Comparison of ENCODE assay signal across 16 mouse cellular contexts in the genomic region with DNA sequence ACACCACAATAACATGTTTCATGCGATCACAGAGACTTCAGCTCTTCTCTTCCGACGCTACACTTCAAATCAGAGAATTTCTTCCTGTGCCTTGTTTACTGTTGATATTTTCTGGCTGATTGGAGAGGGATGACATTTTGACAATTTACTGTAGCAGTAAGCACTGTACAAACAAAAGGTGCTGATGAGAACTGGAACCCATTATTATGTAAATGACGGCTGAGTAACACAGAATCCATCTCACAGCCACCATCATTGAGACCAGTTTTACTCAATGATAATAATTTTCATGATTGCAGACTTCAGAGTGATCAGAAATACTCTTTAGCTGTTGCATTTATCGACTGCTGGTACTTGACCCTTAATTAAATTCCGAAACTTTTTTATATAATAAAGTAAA.
"Had no signal": no experiment of that assay in that cellular context is flagged by ENCODE, and none has a peak within 500 bp of the region (broad histone marks: within the 10 kb centered on the region; RNA-seq: fewer than 3 reads in every experiment).

No protein-coding gene starts in this region.

- H3K4me3 ChIP-seq: limb, embryonic 12.5 days; limb, embryonic 15.5 days; midbrain, embryonic 13.5 days had no signal

- H3K4me2 ChIP-seq: limb, embryonic 12.5 days; limb, embryonic 15.5 days; liver, embryonic 11.5 days; midbrain, embryonic 13.5 days had no signal

- H3K9ac ChIP-seq: limb, embryonic 12.5 days; limb, embryonic 15.5 days; liver, embryonic 14.5 days; liver, postnatal 0 days; lung, embryonic 14.5 days; midbrain, embryonic 13.5 days had no signal

- H3K36me3 ChIP-seq: limb, embryonic 12.5 days; limb, embryonic 15.5 days; midbrain, embryonic 13.5 days had no signal

- H3K9me3 ChIP-seq: limb, embryonic 12.5 days; limb, embryonic 15.5 days; midbrain, embryonic 13.5 days had no signal

- H3K27me3 ChIP-seq: limb, embryonic 12.5 days; limb, embryonic 15.5 days; midbrain, embryonic 13.5 days had no signal

- DNase-seq: kidney, postnatal 14 days; kidney, postnatal 4 days; liver, postnatal 0 days; right cerebral cortex, postnatal 4 days; thymus, adult 2 months; thymus, postnatal 14 days; thymus, postnatal 4 days had no signal

- H3K27ac ChIP-seq: limb, embryonic 12.5 days; limb, embryonic 15.5 days; liver, embryonic 14.5 days; macrophage; midbrain, embryonic 13.5 days; stomach, postnatal 0 days had no signal

- ATAC-seq: liver, postnatal 0 days; lung, postnatal 0 days; midbrain, embryonic 13.5 days had no signal
